Mouse (Mus musculus) urinary bladder, postnatal 4 days (tissue): ENCODE measurements around the gene Inhbe.
"Not testable (repeated sequence)": the region's sequence is repeated elsewhere in the genome, so short reads cannot be mapped to it uniquely, and the experiment has no call there.

ENCODE experiments used
- DNase-seq, 2 experiments: peaks; one replicate each; pipeline ENCODE4 v3.0.0; 2021 to 2022; ENCODE audit warnings: low spot score in 2 of 2

Gene Inhbe

DNA sequence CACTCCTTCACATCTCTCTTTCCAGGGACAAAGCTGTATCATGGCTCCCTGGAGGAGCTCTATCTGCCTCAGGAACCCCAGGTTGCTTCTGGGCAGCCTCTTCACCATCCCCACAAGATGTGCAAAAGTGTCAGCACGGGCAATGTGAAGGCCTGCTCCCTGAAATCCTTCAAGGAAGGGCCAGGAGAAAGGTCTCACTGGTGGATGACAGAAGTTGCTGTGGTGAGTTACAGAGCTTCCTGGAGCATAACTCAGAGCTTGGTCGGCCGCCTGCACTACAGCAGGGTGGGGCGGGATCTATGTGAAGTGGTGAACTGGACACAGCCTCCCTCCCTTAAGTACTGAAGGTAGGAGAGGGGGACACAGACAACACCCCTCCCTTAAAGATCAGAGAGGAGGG, 31.5 kb downstream of the Inhbe start:
- DNase-seq = no peak

DNA sequence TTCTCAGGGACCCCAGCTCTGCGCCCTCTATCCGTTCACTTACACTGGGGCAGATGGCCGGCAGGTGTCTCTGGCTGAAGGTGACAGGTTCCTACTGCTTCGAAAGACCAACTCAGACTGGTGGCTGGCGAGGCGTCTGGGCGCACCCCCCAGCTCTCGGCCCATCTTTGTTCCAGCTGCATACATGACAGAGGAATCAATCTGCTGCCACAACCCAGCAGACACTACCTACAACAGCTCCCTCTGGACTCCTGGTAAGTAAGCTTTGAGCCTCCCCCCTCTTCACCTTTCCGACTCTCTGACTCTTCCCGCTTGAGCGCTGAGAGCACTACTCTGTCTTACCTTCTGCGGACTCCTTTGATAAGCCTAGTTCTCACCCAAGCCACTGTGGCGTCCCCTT, 32.0 kb downstream of the Inhbe start:
- no peak for DNase-seq

DNA sequence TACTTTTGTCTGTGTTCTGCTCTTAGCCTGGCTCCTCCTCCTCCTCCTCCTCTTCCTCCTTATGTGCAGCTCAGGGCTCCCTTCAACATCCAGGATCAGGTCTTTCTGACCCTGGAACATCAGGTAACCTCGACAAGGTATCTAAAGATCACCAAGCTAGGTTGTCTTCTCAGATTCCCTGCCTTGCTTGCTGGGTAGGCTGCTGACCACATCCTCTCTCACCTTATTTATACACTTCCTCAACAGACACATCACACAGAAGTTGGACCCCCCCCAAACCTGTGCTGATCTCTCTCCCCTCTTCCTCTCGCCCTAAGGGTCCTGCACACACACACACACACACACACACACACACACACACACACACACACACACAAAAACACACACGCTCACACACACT, 32.6 kb downstream of the Inhbe start, which contains the start of gene Arhgap9:
Gene Arhgap9 (plus strand): TSS at position 344 of the 400 bp plus-strand sequence.
- no peak for DNase-seq

DNA sequence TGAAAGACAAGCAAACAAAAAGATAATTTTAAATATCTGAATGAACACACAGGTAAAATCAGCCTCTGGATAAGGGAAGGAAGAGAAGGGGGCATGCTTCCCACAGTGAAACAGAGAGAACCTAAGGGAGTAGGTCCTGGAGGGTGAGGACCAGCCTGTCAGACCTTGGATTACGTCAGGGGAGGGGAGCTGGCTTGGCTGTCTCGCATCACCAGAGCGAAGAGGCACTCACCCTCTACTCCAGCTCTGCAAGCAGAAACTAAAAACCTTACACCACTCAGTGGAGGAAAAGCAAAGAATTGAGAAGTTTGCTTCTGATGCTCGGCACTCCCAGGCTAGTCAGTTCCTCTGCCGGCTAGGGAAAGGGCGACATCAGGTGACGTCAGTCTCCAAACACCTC, 34.2 kb downstream of the Inhbe start:
- DNase-seq = no peak

DNA sequence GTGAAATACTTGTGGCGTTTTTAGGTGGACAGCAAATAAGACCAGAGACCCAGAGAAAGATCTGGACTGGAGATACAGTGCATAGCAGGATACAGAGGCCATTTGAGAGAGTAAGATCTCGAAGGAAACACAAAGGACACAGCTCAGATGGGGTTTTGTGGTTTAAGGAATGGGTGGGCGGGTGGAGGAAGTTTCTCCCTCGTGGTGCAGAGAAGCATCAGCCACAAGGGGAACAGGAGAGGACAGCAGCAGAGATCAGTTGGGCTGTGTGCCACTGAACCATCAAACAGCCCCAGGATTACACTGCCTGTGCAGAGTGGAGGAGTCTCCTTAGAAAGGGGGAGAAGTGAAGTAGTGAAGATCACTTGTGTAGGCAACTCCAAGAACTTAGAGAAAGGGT, 36.2 kb downstream of the Inhbe start:
- DNase-seq = no peak

DNA sequence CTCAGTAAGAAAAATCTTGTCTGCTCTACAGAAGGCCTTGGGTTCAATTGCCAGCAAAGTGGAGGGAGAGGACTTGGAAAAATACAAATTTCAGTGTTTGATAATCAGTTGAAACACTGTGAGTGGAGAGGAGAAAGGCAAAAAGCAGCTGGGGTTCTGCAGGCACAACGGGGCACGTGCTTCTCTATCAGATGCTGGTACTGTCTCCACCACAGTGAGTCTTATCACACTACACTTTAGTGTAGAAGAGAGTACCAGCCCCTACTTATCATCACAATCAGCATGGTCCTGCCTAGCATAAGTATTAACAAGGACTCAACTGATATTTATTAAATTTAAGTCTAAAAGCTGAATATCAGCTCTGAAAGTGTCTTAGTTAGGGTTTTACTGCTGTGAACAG, 36.9 kb downstream of the Inhbe start:
- DNase-seq = no peak

DNA sequence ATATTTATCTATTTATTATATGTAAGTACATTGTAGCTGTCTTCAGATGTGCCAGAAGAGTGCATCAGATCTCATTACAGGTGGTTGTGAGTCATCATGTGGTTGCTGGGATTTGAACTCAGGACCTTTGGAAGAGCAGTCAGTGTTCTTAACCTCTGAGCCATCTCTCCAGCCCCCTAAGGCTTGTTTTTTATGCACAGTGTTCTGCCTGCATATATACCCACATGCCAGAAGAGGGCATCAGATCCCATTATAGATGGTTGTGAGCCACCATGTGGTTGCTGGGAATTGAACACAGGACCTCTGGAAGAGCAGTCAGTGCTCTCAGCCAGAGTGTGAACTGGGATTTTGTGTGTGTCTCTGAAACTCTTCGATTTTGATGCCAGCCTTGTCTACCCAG, 39.3 kb downstream of the Inhbe start:
- not testable (repeated sequence) for DNase-seq

DNA sequence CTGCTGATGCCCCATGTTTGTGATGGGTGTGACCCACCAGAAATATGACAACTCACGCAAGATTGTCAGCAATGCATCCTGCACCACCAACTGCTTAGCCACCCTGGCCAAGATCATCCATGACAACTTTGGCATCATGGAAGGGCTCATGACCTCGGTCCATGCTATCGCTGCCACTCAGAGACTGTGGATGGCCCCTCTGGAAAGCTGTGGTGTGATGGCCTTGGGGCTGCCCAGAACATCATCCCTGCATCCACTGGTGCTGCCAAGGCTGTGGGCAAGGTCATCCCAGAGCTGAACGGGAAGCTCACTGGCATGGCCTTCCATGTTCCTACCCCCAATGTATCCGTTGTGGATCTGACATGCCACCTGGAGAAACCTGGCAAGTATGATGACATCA, 40.7 kb downstream of the Inhbe start:
- not testable (repeated sequence) for DNase-seq

DNA sequence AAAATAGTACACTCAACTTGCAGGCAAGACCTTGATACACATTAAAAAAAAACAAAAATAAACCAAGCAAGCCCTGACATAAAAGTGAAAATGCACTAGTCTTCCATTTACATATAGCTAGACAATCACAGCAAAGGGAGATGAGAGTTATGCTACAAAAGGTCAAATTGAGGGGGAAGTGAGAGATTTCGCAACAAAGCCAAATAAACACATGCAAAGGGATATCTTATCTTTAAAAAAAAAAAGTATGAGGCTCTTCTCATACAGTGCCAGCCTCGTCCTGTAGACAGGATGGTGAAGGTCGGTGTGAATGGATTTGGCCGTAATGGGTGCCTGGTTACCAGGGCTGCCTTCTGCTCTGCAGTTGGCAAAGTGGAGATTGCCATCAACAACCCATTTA, 41.4 kb downstream of the Inhbe start:
- no peak for DNase-seq

DNA sequence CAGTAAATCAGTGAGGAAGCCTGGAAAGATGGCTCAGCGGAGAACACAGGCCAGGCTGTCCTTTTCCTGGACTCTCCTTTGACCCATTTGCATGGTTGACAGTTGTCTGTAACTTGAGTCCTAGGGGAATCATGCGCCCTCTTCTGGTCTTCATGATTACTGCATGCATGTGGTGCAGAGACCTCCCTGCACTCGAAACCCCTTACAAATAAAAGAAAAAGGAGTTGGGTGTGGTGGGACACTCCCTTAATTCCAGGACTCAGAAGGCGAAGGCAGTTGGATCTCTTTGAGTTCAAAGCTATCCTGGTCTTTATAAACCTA, 41.9 kb downstream of the Inhbe start:
- peak; percentile 65 to 77 for DNase-seq

DNA sequence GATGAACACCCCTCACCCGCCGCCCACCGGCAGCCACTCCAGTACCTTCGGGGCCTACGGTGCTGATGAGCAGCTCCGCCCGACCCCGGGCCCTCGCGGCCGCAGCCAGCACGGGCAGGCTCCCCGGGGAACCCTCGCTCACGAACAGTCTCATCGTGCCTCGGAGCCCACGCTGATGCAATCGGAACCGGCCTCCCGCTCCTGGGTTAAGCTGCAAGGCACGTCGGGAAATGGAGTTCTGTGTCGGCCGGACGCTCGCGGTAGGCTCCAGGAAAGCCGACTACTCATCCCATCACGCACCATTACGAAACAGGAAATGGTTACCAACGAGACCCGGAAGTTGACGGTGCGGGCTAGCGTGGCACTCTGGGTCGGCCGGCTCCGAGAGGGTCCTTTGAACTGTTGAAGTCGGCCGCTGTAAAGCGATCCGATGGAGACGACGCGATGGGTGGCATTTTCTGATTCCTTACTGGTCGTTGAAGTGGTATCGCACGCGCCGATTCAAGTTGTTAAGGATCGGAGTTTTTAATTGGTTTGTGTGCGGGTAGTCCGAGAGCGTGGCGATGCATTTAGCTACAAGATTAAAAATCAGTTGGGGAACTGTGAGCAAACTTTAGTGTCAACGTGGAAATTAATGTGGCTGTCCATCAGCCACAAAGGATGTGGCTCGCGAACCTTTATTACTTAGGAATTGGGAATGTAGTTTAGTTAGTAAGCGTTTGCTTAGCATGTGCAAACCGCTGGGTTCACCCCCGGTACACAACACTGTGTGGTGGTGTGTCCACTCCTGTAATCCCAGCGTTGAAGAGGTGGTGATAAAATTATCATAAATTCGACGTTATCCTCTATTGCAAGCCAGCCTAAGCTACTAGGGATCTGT, 42.5 kb downstream of the Inhbe start, which contains the start of gene Mars:
Gene Mars (minus strand): TSS at position 311 of the 880 bp plus-strand sequence.
- peak; percentile 89 to 93 for DNase-seq

DNA sequence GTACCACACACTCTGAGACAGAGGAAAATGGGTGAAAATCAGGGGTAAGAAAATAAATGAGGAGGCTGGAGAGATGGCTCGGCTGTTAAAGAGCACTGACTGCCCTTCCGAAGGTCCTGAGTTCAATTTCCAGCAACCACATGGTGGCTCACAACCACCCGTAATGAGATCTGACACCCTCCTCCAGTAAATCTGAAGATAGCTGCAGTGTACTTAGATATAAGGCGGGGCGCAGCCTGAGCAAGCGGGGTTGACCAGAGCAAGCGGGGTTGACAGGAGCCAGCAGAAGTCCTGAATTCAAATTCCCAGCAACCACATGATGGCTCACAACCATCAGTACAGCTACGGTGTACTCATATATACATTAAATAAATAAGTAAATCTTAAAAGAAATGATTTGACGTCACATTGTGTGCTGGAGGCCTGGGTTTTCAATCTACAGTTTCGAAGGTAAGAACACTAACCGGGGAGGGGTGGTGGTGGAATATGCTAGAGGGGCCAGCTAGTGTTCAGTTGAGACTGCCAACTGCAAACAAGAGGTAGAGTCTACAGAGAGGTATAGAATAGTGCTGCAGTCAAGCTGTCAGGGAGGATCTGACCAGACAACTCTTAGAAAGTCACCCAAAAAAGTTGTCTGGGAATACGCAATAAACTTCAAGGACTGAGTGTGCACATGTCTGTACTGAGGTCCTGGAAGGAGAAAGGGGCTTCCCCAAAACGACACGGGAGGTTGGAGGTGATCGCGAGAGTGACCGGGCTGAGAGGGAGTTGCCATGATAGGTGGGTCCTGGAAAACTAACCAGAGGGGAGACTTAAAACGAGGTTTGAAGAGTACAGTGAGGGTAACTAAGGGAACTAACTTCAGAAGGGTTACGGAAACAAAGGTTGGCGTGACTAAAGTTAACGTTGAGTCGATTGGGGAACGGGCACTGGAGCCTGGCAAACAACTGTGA, 43.4 kb downstream of the Inhbe start:
- no peak for DNase-seq

DNA sequence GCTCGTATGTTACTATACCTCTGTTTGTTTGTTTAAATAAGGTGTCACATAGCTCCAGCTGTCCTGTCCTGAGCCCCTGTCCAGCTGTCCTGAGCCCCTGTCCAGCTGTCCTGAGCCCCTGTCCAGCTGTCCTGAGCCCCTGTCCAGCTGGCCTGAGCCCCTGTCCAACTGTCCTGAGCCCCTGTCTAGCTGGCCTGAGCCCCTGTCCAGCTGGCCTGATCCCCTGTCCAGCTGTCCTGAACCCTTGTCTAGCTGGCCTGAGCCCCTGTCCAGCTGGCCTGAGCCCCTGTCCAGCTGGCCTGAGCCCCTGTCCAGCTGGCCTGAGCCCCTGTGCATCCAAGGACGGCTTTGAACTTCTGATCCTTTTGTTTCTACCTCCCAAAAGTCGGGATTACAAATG, 45.0 kb downstream of the Inhbe start:
- not testable (repeated sequence) for DNase-seq

DNA sequence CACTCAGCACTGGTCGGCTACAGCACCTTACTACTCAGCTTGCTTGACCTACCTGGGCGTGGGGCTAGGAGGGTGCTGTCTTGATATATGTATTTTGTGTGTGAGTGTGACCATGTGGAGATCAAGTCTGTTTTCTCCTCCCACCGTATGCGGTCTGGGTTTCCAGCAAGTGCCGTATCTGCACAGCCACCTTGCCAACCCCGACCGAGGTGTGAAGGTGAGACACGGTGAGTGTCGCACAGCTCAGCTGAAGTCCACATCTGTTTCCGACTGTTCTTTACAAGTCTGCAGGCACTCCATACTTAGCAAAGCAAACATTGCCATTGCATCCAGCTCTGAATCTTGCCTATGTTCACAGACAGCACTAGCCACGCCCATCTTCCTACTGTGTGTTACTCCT, 51.1 kb downstream of the Inhbe start:
- DNase-seq = no peak

DNA sequence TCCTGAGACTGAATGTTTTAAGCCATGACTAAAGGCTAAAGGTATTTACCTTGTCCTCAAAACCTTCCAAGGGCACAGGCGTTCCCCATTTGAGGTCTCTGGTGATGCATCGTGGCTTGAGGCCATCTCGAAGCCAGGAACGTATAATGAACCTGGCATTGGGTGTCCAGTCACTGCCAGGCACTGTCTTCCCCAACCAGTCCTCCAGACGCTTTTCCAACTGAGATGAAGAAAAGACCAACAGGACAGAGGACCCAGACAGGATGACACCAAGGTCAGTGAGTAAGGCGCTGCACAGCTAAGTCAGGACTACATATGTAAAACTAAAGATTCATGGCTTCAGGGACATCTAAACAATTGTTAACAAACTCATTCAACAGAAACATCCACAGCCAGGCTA, 53.9 kb downstream of the Inhbe start:
- DNase-seq = no peak
